Mouse (Mus musculus): ENCODE data around the gene Traip. TPM values are rescaled to one million over a fixed set of nuclear protein-coding genes. Genes with fewer than 3 reads are reported as not detected.

The Traip gene
- total and polyA plus RNA-seq, 2 experiments: 0.18 to 0.21 TPM

GRCm38 (mm10) chr9:107917895-107918608 is 31.9 kb upstream of the Traip start:
- DNase-seq (ENCODE audit: extremely low read depth, low read depth, low spot score): no peak

GRCm38 (mm10) chr9:107918884-107919283 is 31.1 kb upstream of the Traip start:
- Histone ChIP-seq H3K27ac (replicated peaks; ENCODE audit: insufficient read depth, low read depth, low read length) (no peak overlapping the region), H3K4me3 (ENCODE audit: insufficient read depth, low read depth, low read length) (no peak overlapping the region), H3K27me3 (ENCODE audit: control insufficient read depth, insufficient read depth, low read length) (no peaks in the 10 kb centered on the region), H3K36me3 (ENCODE audit: control insufficient read depth, insufficient read depth, low read length) (no peaks in the 10 kb centered on the region), H3K79me2 (ENCODE audit: control insufficient read depth, insufficient read depth, low read length) (no peaks in the 10 kb centered on the region), H3K4me1 (ENCODE audit: control insufficient read depth, insufficient read depth, low read length) (no peaks in the 10 kb centered on the region), H3K9ac (ENCODE audit: low read depth, low read length) (no peak overlapping the region)
- WGBS: 92% methylated on average over 6 of the region's 6 CpGs
- no peak for DNase-seq (ENCODE audit: extremely low read depth, low read depth, low spot score)
- TF ChIP-seq POLR2A (IDR thresholded peaks at IDR 0.05; ENCODE audit: extremely low read depth, insufficient read depth, low read length): no peak
- TF ChIP-seq CTCF (IDR thresholded peaks at IDR 0.05; ENCODE audit: low read depth, low read length): no peak

More at GRCm38 (mm10) chr9:107917895-107918608, 31.9 kb upstream of the Traip start:
- Histone ChIP-seq H3K9ac (ENCODE audit: low read depth, low read length) (no peak overlapping the region), H3K27ac (replicated peaks; ENCODE audit: insufficient read depth, low read depth, low read length) (no peak overlapping the region), H3K27me3 (ENCODE audit: control insufficient read depth, insufficient read depth, low read length) (no peaks in the 10 kb centered on the region), H3K36me3 (ENCODE audit: control insufficient read depth, insufficient read depth, low read length) (no peaks in the 10 kb centered on the region), H3K4me1 (ENCODE audit: control insufficient read depth, insufficient read depth, low read length) (no peaks in the 10 kb centered on the region), H3K4me3 (ENCODE audit: insufficient read depth, low read depth, low read length) (no peak overlapping the region), H3K79me2 (ENCODE audit: control insufficient read depth, insufficient read depth, low read length) (no peaks in the 10 kb centered on the region)
- TF ChIP-seq POLR2A (IDR thresholded peaks at IDR 0.05; ENCODE audit: extremely low read depth, insufficient read depth, low read length) (no peak), CTCF (IDR thresholded peaks at IDR 0.05; ENCODE audit: low read depth, low read length) (no peak)
- WGBS: 75% methylated on average over 13 of the region's 13 CpGs

- Histone ChIP-seq H3K27ac (replicated peaks; ENCODE audit: insufficient read depth, low read depth, low read length) (no peak overlapping the region), H3K79me2 (ENCODE audit: control insufficient read depth, insufficient read depth, low read length) (no peaks in the 10 kb centered on the region), H3K4me3 (ENCODE audit: insufficient read depth, low read depth, low read length) (no peak overlapping the region), H3K27me3 (ENCODE audit: control insufficient read depth, insufficient read depth, low read length) (no peaks in the 10 kb centered on the region), H3K9ac (ENCODE audit: low read depth, low read length) (no peak overlapping the region), H3K36me3 (ENCODE audit: control insufficient read depth, insufficient read depth, low read length) (no peaks in the 10 kb centered on the region), H3K4me1 (ENCODE audit: control insufficient read depth, insufficient read depth, low read length) (no peaks in the 10 kb centered on the region)
- 86% methylated on average over 5 of the region's 5 CpGs for WGBS
- DNase-seq (ENCODE audit: extremely low read depth, low read depth, low spot score): no peak
- TF ChIP-seq POLR2A (IDR thresholded peaks at IDR 0.05; ENCODE audit: extremely low read depth, insufficient read depth, low read length) (no peak), CTCF (IDR thresholded peaks at IDR 0.05; ENCODE audit: low read depth, low read length) (no peak)
These were observed 30.5 kb upstream of the Traip start for GRCm38 (mm10) chr9:107919441-107919840.

GRCm38 (mm10) chr9:107923021-107923420 is 26.9 kb upstream of the Traip start:
- no peaks in the 10 kb centered on the region for H3K79me2 ChIP-seq (ENCODE audit: control insufficient read depth, insufficient read depth, low read length)
- H3K27ac ChIP-seq (replicated peaks; ENCODE audit: insufficient read depth, low read depth, low read length): no peak overlapping the region
- WGBS: 51% methylated on average over 7 of the region's 7 CpGs
- H3K4me3 ChIP-seq (ENCODE audit: insufficient read depth, low read depth, low read length): no peak overlapping the region
- peak; percentile 9 for DNase-seq (ENCODE audit: extremely low read depth, low read depth, low spot score)
- TF ChIP-seq CTCF (IDR thresholded peaks at IDR 0.05; ENCODE audit: low read depth, low read length): peak; percentile 88
- no peak for TF ChIP-seq POLR2A (IDR thresholded peaks at IDR 0.05; ENCODE audit: extremely low read depth, insufficient read depth, low read length)
- H3K36me3 ChIP-seq (ENCODE audit: control insufficient read depth, insufficient read depth, low read length): no peaks in the 10 kb centered on the region
- H3K4me1 ChIP-seq (ENCODE audit: control insufficient read depth, insufficient read depth, low read length): no peaks in the 10 kb centered on the region
- no peak overlapping the region for H3K9ac ChIP-seq (ENCODE audit: low read depth, low read length)
- H3K27me3 ChIP-seq (ENCODE audit: control insufficient read depth, insufficient read depth, low read length): no peaks in the 10 kb centered on the region

GRCm38 (mm10) chr9:107923956-107924355 is 26.0 kb upstream of the Traip start:
- no peak overlapping the region for H3K27ac ChIP-seq (replicated peaks; ENCODE audit: insufficient read depth, low read depth, low read length)
- no peaks in the 10 kb centered on the region for H3K27me3 ChIP-seq (ENCODE audit: control insufficient read depth, insufficient read depth, low read length)
- no peaks in the 10 kb centered on the region for H3K4me1 ChIP-seq (ENCODE audit: control insufficient read depth, insufficient read depth, low read length)
- no peaks in the 10 kb centered on the region for H3K36me3 ChIP-seq (ENCODE audit: control insufficient read depth, insufficient read depth, low read length)
- no peak overlapping the region; the same call in 1 of the 2 replicates for H3K9ac ChIP-seq (ENCODE audit: low read depth, low read length)
- no peaks in the 10 kb centered on the region for H3K79me2 ChIP-seq (ENCODE audit: control insufficient read depth, insufficient read depth, low read length)
- TF ChIP-seq POLR2A (IDR thresholded peaks at IDR 0.05; ENCODE audit: extremely low read depth, insufficient read depth, low read length): no peak
- no peak for TF ChIP-seq CTCF (IDR thresholded peaks at IDR 0.05; ENCODE audit: low read depth, low read length)
- DNase-seq (ENCODE audit: extremely low read depth, low read depth, low spot score): peak; percentile 8
- 56% methylated on average over 6 of the region's 6 CpGs for WGBS
- H3K4me3 ChIP-seq (ENCODE audit: insufficient read depth, low read depth, low read length): no peak overlapping the region

- Histone ChIP-seq H3K4me1 (ENCODE audit: control insufficient read depth, insufficient read depth, low read length) (no peaks in the 10 kb centered on the region), H3K36me3 (ENCODE audit: control insufficient read depth, insufficient read depth, low read length) (no peaks in the 10 kb centered on the region), H3K27ac (replicated peaks; ENCODE audit: insufficient read depth, low read depth, low read length) (no peak overlapping the region), H3K9ac (ENCODE audit: low read depth, low read length) (no peak overlapping the region), H3K79me2 (ENCODE audit: control insufficient read depth, insufficient read depth, low read length) (no peaks in the 10 kb centered on the region), H3K27me3 (ENCODE audit: control insufficient read depth, insufficient read depth, low read length) (no peaks in the 10 kb centered on the region), H3K4me3 (ENCODE audit: insufficient read depth, low read depth, low read length) (no peak overlapping the region)
- no peak for TF ChIP-seq CTCF (IDR thresholded peaks at IDR 0.05; ENCODE audit: low read depth, low read length)
- no peak for TF ChIP-seq POLR2A (IDR thresholded peaks at IDR 0.05; ENCODE audit: extremely low read depth, insufficient read depth, low read length)
- DNase-seq (ENCODE audit: extremely low read depth, low read depth, low spot score): no peak
- WGBS: 75% methylated on average over 3 of the region's 3 CpGs
These were observed 24.7 kb upstream of the Traip start for GRCm38 (mm10) chr9:107925251-107925650.

Data from liver, adult 2 months (tissue).